Mouse (Mus musculus) neural tube, embryonic 15.5 days (tissue): Measurements from ENCODE around the gene Olfr561. TPM values are rescaled to one million over a fixed set of nuclear protein-coding genes. Genes with fewer than 3 reads are reported as not detected.

Experiments used
- ATAC-seq: fragments of 200-750 bp; cut with Nextera tagmentation; 2 replicates; pipeline ENCODE4 v1.8.0; 2017; ENCODE audit warnings: mild to moderate bottlenecking, moderate TSS enrichment, moderate library complexity; ENCODE audit not compliant: low FRiP score
- H3K27ac ChIP-seq: fragments of 300-500 bp; sonication (generic); replicated peaks from 2 replicates; pipeline ENCODE4 v1.5.1; 2015; ENCODE audit warnings: mild to moderate bottlenecking, inconsistent platforms
- H3K27me3 ChIP-seq: fragments of 300-500 bp; sonication (generic); replicated peaks from 2 replicates; pipeline ENCODE4 v1.6.1; 2015; ENCODE audit warnings: inconsistent platforms
- H3K36me3 ChIP-seq: fragments of 300-500 bp; sonication (generic); 2 replicates; pipeline ENCODE4 v1.6.1; 2015; ENCODE audit warnings: inconsistent platforms
- H3K4me1 ChIP-seq: fragments of 300-500 bp; sonication (generic); 2 replicates; pipeline ENCODE4 v1.6.1; 2015; ENCODE audit warnings: inconsistent platforms
- H3K4me2 ChIP-seq: fragments of 300-500 bp; sonication (generic); 2 replicates; pipeline ENCODE4 v1.6.1; 2015; ENCODE audit warnings: inconsistent platforms, mild to moderate bottlenecking, moderate library complexity
- H3K4me3 ChIP-seq: fragments of 300-500 bp; sonication (generic); replicated peaks from 2 replicates; pipeline ENCODE4 v1.5.1; 2015; ENCODE audit warnings: mild to moderate bottlenecking, inconsistent platforms
- H3K9ac ChIP-seq: fragments of 300-500 bp; sonication (generic); replicated peaks from 2 replicates; pipeline ENCODE4 v1.6.1; 2015; ENCODE audit warnings: mild to moderate bottlenecking, inconsistent platforms
- H3K9me3 ChIP-seq: fragments of 300-500 bp; sonication (generic); replicated peaks from 2 replicates; pipeline ENCODE4 v1.6.1; 2016; ENCODE audit warnings: inconsistent platforms
- WGBS: fragments of 180-500 bp; shearing (Covaris S2); methylation state at CpG from one replicate; pipeline ENCODE4 v1.1.7; 2015; ENCODE audit warnings: mixed read lengths; 5-methylcytosine and 5-hydroxymethylcytosine counted together
- polyA plus RNA-seq: library from polyadenylated mRNA; unstranded; fragments of >200 nt; fragmentation: Nextera tagmentation; extraction: Ambion mirVana; gene quantifications from 2 replicates; pipeline ENCODE4 v1.2.1, GENCODE M21; 2015

Gene Olfr561
- polyA plus RNA-seq: not detected in 2 replicates

GRCm38 (mm10) chr7:102770921-102771320 is at the start of gene Olfr561:
Olfr561 (plus strand) TSS chr7:102771221.
- Histone ChIP-seq H3K36me3 (no peaks in the 10 kb centered on the region), H3K27ac (no peak within 1 kb of the TSS), H3K27me3 (no peaks in the 10 kb centered on the region), H3K9me3 (no peaks in the 10 kb centered on the region), H3K4me2 (no peak within 1 kb of the TSS), H3K9ac (no peak within 1 kb of the TSS), H3K4me1 (no peaks in the 10 kb centered on the region), H3K4me3 (no peak within 1 kb of the TSS)
- no peak for ATAC-seq
- WGBS: 80% methylated on average over 2 of the region's 2 CpGs

- Histone ChIP-seq H3K4me3 (no peak within 1 kb of the TSS), H3K4me2 (no peak within 1 kb of the TSS), H3K36me3 (no peaks in the 10 kb centered on the region), H3K4me1 (no peaks in the 10 kb centered on the region), H3K27ac (no peak within 1 kb of the TSS), H3K9ac (no peak within 1 kb of the TSS), H3K9me3 (no peaks in the 10 kb centered on the region), H3K27me3 (no peaks in the 10 kb centered on the region)
- ATAC-seq: no peak
Observed at GRCm38 (mm10) chr7:102727391-102727790, 43.6 kb upstream of the Olfr561 start, which contains the start of gene Olfr559. Olfr559 (minus strand) TSS chr7:102727491.

GRCm38 (mm10) chr7:102733793-102734192 is 37.2 kb upstream of the Olfr561 start:
- Histone ChIP-seq H3K9ac (no peak overlapping the region), H3K27me3 (no peaks in the 10 kb centered on the region), H3K4me1 (no peaks in the 10 kb centered on the region), H3K4me2 (no peak overlapping the region), H3K27ac (no peak overlapping the region), H3K9me3 (no peaks in the 10 kb centered on the region), H3K4me3 (no peak overlapping the region), H3K36me3 (no peaks in the 10 kb centered on the region)
- WGBS: 39% methylated on average over 1 of the region's 1 CpGs
- no peak for ATAC-seq

DNA sequence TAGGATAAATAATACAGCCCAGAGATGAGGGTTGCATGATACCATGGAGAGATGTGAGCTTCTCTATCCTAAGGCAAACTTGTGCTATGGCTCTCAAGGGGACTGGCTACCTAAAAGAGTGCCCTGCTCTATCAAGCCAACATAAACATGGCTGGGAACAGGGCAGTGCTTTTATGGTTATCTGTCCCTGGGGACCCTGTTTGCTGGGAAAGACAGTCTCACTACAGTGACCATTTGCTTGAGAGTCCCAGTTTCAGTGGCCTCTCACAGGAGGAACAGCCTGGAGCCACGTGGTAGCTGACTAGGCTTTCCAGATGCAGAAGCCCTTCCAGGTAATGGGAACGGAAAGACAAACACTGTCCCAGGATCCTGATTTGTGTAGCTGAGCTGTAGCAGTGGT is 33.3 kb upstream of the Olfr561 start:
- Histone ChIP-seq H3K9me3 (no peaks in the 10 kb centered on the region), H3K4me1 (no peaks in the 10 kb centered on the region), H3K4me2 (no peak overlapping the region), H3K36me3 (no peaks in the 10 kb centered on the region), H3K27ac (no peak overlapping the region), H3K9ac (no peak overlapping the region), H3K27me3 (no peaks in the 10 kb centered on the region), H3K4me3 (no peak overlapping the region)
- 55% methylated on average over 2 of the region's 2 CpGs for WGBS
- ATAC-seq: no peak

GRCm38 (mm10) chr7:102752086-102752485 is 18.9 kb upstream of the Olfr561 start:
- Histone ChIP-seq H3K9me3 (no peaks in the 10 kb centered on the region), H3K4me3 (no peak overlapping the region), H3K4me1 (no peaks in the 10 kb centered on the region), H3K36me3 (no peaks in the 10 kb centered on the region), H3K27ac (no peak overlapping the region), H3K4me2 (no peak overlapping the region), H3K9ac (no peak overlapping the region), H3K27me3 (no peaks in the 10 kb centered on the region)
- ATAC-seq: no peak
- WGBS: 19% methylated on average over 1 of the region's 1 CpGs

- Histone ChIP-seq H3K9ac (no peak within 1 kb of the TSS), H3K4me1 (no peaks in the 10 kb centered on the region), H3K4me3 (no peak within 1 kb of the TSS), H3K9me3 (no peaks in the 10 kb centered on the region), H3K36me3 (no peaks in the 10 kb centered on the region), H3K27me3 (no peaks in the 10 kb centered on the region), H3K4me2 (no peak within 1 kb of the TSS), H3K27ac (no peak within 1 kb of the TSS)
- WGBS: 69% methylated on average over 4 of the region's 4 CpGs
- ATAC-seq: no peak
Observed at GRCm38 (mm10) chr7:102759266-102759665, 11.8 kb upstream of the Olfr561 start, which contains the start of the genes Olfr560 and Olfr78. Olfr560 (minus strand) TSS chr7:102759366. Olfr78 (minus strand) TSS chr7:102759471.

GRCm38 (mm10) chr7:102803180-102803579 is 32.2 kb downstream of the Olfr561 start, which contains the start of gene Olfr564:
Olfr564 (plus strand) TSS chr7:102803480.
- ATAC-seq: no peak
- H3K4me3 ChIP-seq: no peak within 1 kb of the TSS

More at GRCm38 (mm10) chr7:102803180-102803579, 32.2 kb downstream of the Olfr561 start, which contains the start of gene Olfr564:
- Histone ChIP-seq H3K4me1 (no peaks in the 10 kb centered on the region), H3K4me2 (no peak within 1 kb of the TSS), H3K9ac (no peak within 1 kb of the TSS), H3K36me3 (no peaks in the 10 kb centered on the region), H3K27me3 (no peaks in the 10 kb centered on the region), H3K9me3 (no peaks in the 10 kb centered on the region), H3K27ac (no peak within 1 kb of the TSS)

Other genes with a start within 250 kb of the Olfr561 start
- gene Olfr547, start 236.5 kb upstream of the Olfr561 start, polyA plus RNA-seq: not detected in 2 replicates
- gene Olfr548-ps1, start 230.3 kb upstream of the Olfr561 start, polyA plus RNA-seq: not detected in 2 replicates
- gene Olfr549, start 221.4 kb upstream of the Olfr561 start, polyA plus RNA-seq: not detected in 2 replicates
- gene Trim21, start 205.7 kb upstream of the Olfr561 start, polyA plus RNA-seq: 0.52 TPM in 1 of 2 replicates, not detected in the other
- gene Olfr550, start 199.8 kb upstream of the Olfr561 start, polyA plus RNA-seq: not detected in 2 replicates
- gene Olfr551, start 179.3 kb upstream of the Olfr561 start, polyA plus RNA-seq: not detected in 2 replicates
- not detected in 2 replicates for gene Olfr552, start 173.5 kb upstream of the Olfr561 start, polyA plus RNA-seq
- gene Olfr553, start 153.0 kb upstream of the Olfr561 start, polyA plus RNA-seq: not detected in 2 replicates
- not detected in 2 replicates for gene Olfr554, start 132.8 kb upstream of the Olfr561 start, polyA plus RNA-seq
- not detected in 2 replicates for gene Olfr555, start 112.4 kb upstream of the Olfr561 start, polyA plus RNA-seq
- gene Olfr556, start 106.3 kb upstream of the Olfr561 start, polyA plus RNA-seq: not detected in 2 replicates
- gene Trim68, start 83.9 kb upstream of the Olfr561 start, polyA plus RNA-seq: 7.0 and 10.4 TPM in 2 replicates
- not detected in 2 replicates for gene Olfr557, start 75.3 kb upstream of the Olfr561 start, polyA plus RNA-seq
- gene Olfr558, start 69.0 kb upstream of the Olfr561 start, polyA plus RNA-seq: 0.22 and 0.54 TPM in 2 replicates
- gene Olfr33, start 52.2 kb upstream of the Olfr561 start, polyA plus RNA-seq: not detected in 2 replicates
- gene Olfr559, start 43.7 kb upstream of the Olfr561 start, polyA plus RNA-seq: not detected in 2 replicates
- gene Olfr560, start 11.9 kb upstream of the Olfr561 start, polyA plus RNA-seq: not detected in 2 replicates
- 0.06 TPM in 1 of 2 replicates, not detected in the other for gene Olfr78, start 11.8 kb upstream of the Olfr561 start, polyA plus RNA-seq
- not detected in 2 replicates for gene Olfr564, start 32.3 kb downstream of the Olfr561 start, polyA plus RNA-seq
- not detected in 2 replicates for gene Olfr566, start 87.5 kb downstream of the Olfr561 start, polyA plus RNA-seq
- gene Olfr568, start 105.9 kb downstream of the Olfr561 start, polyA plus RNA-seq: not detected in 2 replicates
- not detected in 2 replicates for gene Olfr569, start 119.7 kb downstream of the Olfr561 start, polyA plus RNA-seq
- not detected in 2 replicates for gene Olfr570, start 123.4 kb downstream of the Olfr561 start, polyA plus RNA-seq
- not detected in 2 replicates for gene Olfr571, start 146.3 kb downstream of the Olfr561 start, polyA plus RNA-seq
- not detected in 2 replicates for gene Olfr572, start 153.2 kb downstream of the Olfr561 start, polyA plus RNA-seq
- gene Olfr573-ps1, start 171.4 kb downstream of the Olfr561 start, polyA plus RNA-seq: not detected in 2 replicates
- not detected in 2 replicates for gene Olfr574, start 177.2 kb downstream of the Olfr561 start, polyA plus RNA-seq
- gene Olfr575, start 187.6 kb downstream of the Olfr561 start, polyA plus RNA-seq: not detected in 2 replicates
- not detected in 2 replicates for gene Olfr576, start 191.4 kb downstream of the Olfr561 start, polyA plus RNA-seq
- not detected in 2 replicates for gene Olfr577, start 204.7 kb downstream of the Olfr561 start, polyA plus RNA-seq
- not detected in 2 replicates for gene Olfr578, start 218.1 kb downstream of the Olfr561 start, polyA plus RNA-seq